Mouse (Mus musculus) heart, embryonic 13.5 days (tissue): ENCODE measurements at regions not wholly inside any gene's neighbourhood (a gene's known extent, or its start where the extent isn't known, plus 50 kb on each side); places are given as distances from the start of the nearest gene placed in this dataset.

Experiments
- ATAC-seq: fragments of 200-750 bp; cut with Nextera tagmentation; 2 replicates; pipeline ENCODE4 v1.8.0; 2017; ENCODE audit warnings: moderate TSS enrichment; ENCODE audit not compliant: insufficient number of reproducible peaks, low FRiP score, low TSS enrichment; ENCODE audit errors: extremely low read depth
- H3K27ac ChIP-seq: fragments of 300-500 bp; sonication (generic); replicated peaks from 2 replicates; pipeline ENCODE4 v1.5.1; 2015; ENCODE audit warnings: moderate library complexity, mild to moderate bottlenecking, inconsistent platforms
- H3K27me3 ChIP-seq: fragments of 300-500 bp; sonication (generic); replicated peaks from 2 replicates; pipeline ENCODE4 v1.6.1; 2015; ENCODE audit warnings: mild to moderate bottlenecking, inconsistent platforms
- H3K36me3 ChIP-seq: fragments of 300-500 bp; sonication (generic); 2 replicates; pipeline ENCODE4 v1.6.1; 2015; ENCODE audit warnings: mild to moderate bottlenecking, inconsistent platforms
- H3K4me1 ChIP-seq: fragments of 300-500 bp; sonication (generic); 2 replicates; pipeline ENCODE4 v1.6.1; 2015; ENCODE audit warnings: inconsistent platforms
- H3K4me2 ChIP-seq: fragments of 300-500 bp; sonication (generic); 2 replicates; pipeline ENCODE4 v1.6.1; 2015; ENCODE audit warnings: inconsistent platforms, mild to moderate bottlenecking, moderate library complexity
- H3K4me3 ChIP-seq: fragments of 300-500 bp; sonication (generic); 2 replicates; pipeline ENCODE4 v1.5.1; 2015; ENCODE audit warnings: moderate library complexity, mild to moderate bottlenecking, inconsistent platforms
- H3K9ac ChIP-seq: fragments of 300-500 bp; sonication (generic); 2 replicates; pipeline ENCODE4 v1.6.1; 2015; ENCODE audit warnings: inconsistent platforms, mild to moderate bottlenecking, moderate library complexity
- H3K9me3 ChIP-seq: fragments of 300-500 bp; sonication (generic); 2 replicates; pipeline ENCODE4 v1.6.1; 2016; ENCODE audit warnings: inconsistent platforms
- WGBS: fragments of 180-500 bp; shearing (Covaris S2); methylation state at CpG from one replicate; pipeline ENCODE4 v1.1.7; 2015; ENCODE audit warnings: mixed read lengths; 5-methylcytosine and 5-hydroxymethylcytosine counted together

- Histone ChIP-seq H3K9me3 (no peaks in the 10 kb centered on the region), H3K4me1 (no peaks in the 10 kb centered on the region), H3K4me3 (no peak overlapping the region), H3K9ac (no peak overlapping the region), H3K27ac (no peak overlapping the region), H3K36me3 (no peaks in the 10 kb centered on the region), H3K4me2 (no peak overlapping the region), H3K27me3 (no peaks in the 10 kb centered on the region)
- 44% methylated on average over 2 of the region's 2 CpGs for WGBS
- ATAC-seq, result no peak
Measured at GRCm38 (mm10) chr3:64898610-64899009, 54.0 kb upstream of the Vmn2r7 start.

- Histone ChIP-seq H3K27me3 (no peaks in the 10 kb centered on the region), H3K36me3 (no peaks in the 10 kb centered on the region), H3K9ac (no peak overlapping the region), H3K27ac (no peak overlapping the region), H3K9me3 (no peaks in the 10 kb centered on the region), H3K4me1 (no peaks in the 10 kb centered on the region), H3K4me2 (no peak overlapping the region), H3K4me3 (no peak overlapping the region)
- 43% methylated on average over 2 of the region's 2 CpGs for WGBS
- ATAC-seq, result no peak
Measured at GRCm38 (mm10) chr3:64901317-64901892, 56.8 kb upstream of the Vmn2r7 start.

- H3K27ac ChIP-seq, result no peak overlapping the region
- peak overlapping the region; percentile 27 for H3K4me3 ChIP-seq
- H3K9ac ChIP-seq, result no peak overlapping the region
- no peaks in the 10 kb centered on the region for H3K9me3 ChIP-seq
- ATAC-seq, result no peak
- H3K36me3 ChIP-seq, result no peaks in the 10 kb centered on the region
- H3K27me3 ChIP-seq, result peaks cover 18% of the 10 kb centered on the region
- WGBS, result 22% methylated on average over 16 of the region's 16 CpGs
- peak overlapping the region; percentile 46 for H3K4me2 ChIP-seq
- no peaks in the 10 kb centered on the region for H3K4me1 ChIP-seq
Measured at GRCm38 (mm10) chr3:64949307-64949706, 104.7 kb upstream of the Vmn2r7 start.

GRCm38 (mm10) chr3:64964667-64965415 lies 120.3 kb upstream of the Vmn2r7 start:
- Histone ChIP-seq H3K27me3 (no peaks in the 10 kb centered on the region), H3K4me2 (no peak overlapping the region), H3K4me1 (peaks cover 8% of the 10 kb centered on the region; the same call in 1 of the 2 replicates), H3K9me3 (no peaks in the 10 kb centered on the region), H3K27ac (no peak overlapping the region), H3K9ac (no peak overlapping the region), H3K36me3 (no peaks in the 10 kb centered on the region), H3K4me3 (no peak overlapping the region)
- no peak for ATAC-seq
- 75% methylated on average over 5 of the region's 5 CpGs for WGBS

- Histone ChIP-seq H3K36me3 (no peaks in the 10 kb centered on the region), H3K4me2 (no peak overlapping the region), H3K27me3 (no peaks in the 10 kb centered on the region), H3K9ac (no peak overlapping the region), H3K9me3 (no peaks in the 10 kb centered on the region), H3K4me3 (no peak overlapping the region), H3K27ac (no peak overlapping the region), H3K4me1 (peaks cover 8% of the 10 kb centered on the region; the same call in 1 of the 2 replicates)
- no peak; the same call in 1 of the 2 replicates for ATAC-seq
- 51% methylated on average over 6 of the region's 6 CpGs for WGBS
Measured at GRCm38 (mm10) chr3:64965416-64965980, 120.9 kb upstream of the Vmn2r7 start.

- no peak overlapping the region for H3K4me3 ChIP-seq
- no peak overlapping the region for H3K4me2 ChIP-seq
- H3K9ac ChIP-seq, result no peak overlapping the region
- no peak for ATAC-seq
- no peaks in the 10 kb centered on the region for H3K9me3 ChIP-seq
- H3K27me3 ChIP-seq, result no peaks in the 10 kb centered on the region
- WGBS, result 61% methylated on average over 3 of the region's 3 CpGs
- no peaks in the 10 kb centered on the region for H3K36me3 ChIP-seq
- H3K4me1 ChIP-seq, result peaks cover 8% of the 10 kb centered on the region; the same call in 1 of the 2 replicates
- H3K27ac ChIP-seq, result no peak overlapping the region
Measured at GRCm38 (mm10) chr3:64968275-64968674, 123.7 kb upstream of the Vmn2r7 start.

GRCm38 (mm10) chr3:64984369-64984768 lies 124.8 kb upstream of the Kcnab1 start:
- no peak overlapping the region for H3K27ac ChIP-seq
- H3K27me3 ChIP-seq, result no peaks in the 10 kb centered on the region
- no peak overlapping the region for H3K9ac ChIP-seq
- H3K9me3 ChIP-seq, result no peaks in the 10 kb centered on the region
- H3K4me3 ChIP-seq, result no peak overlapping the region
- H3K4me2 ChIP-seq, result no peak overlapping the region
- H3K4me1 ChIP-seq, result no peaks in the 10 kb centered on the region
- no peaks in the 10 kb centered on the region for H3K36me3 ChIP-seq
- WGBS, result 45% methylated on average over 2 of the region's 2 CpGs
- ATAC-seq, result no peak

- Histone ChIP-seq H3K9ac (no peak overlapping the region), H3K4me2 (no peak overlapping the region), H3K4me1 (no peaks in the 10 kb centered on the region), H3K36me3 (no peaks in the 10 kb centered on the region), H3K9me3 (no peaks in the 10 kb centered on the region), H3K27me3 (no peaks in the 10 kb centered on the region), H3K27ac (no peak overlapping the region), H3K4me3 (no peak overlapping the region)
- 74% methylated on average over 1 of the region's 1 CpGs for WGBS
- ATAC-seq, result no peak
Measured at GRCm38 (mm10) chr3:64987665-64988064, 121.5 kb upstream of the Kcnab1 start.

- 61% methylated on average over 4 of the region's 4 CpGs for WGBS
Measured at GRCm38 (mm10) chr3:64996451-64996850, 112.7 kb upstream of the Kcnab1 start.

GRCm38 (mm10) chr3:64997552-64997951 lies 111.6 kb upstream of the Kcnab1 start:
- H3K4me3 ChIP-seq, result no peak overlapping the region
- no peak for ATAC-seq

More at GRCm38 (mm10) chr3:64996451-64996850, 112.7 kb upstream of the Kcnab1 start:
- Histone ChIP-seq H3K27ac (no peak overlapping the region), H3K36me3 (no peaks in the 10 kb centered on the region), H3K4me1 (no peaks in the 10 kb centered on the region; the same call in 1 of the 2 replicates), H3K9ac (no peak overlapping the region), H3K4me3 (no peak overlapping the region), H3K27me3 (no peaks in the 10 kb centered on the region), H3K4me2 (no peak overlapping the region), H3K9me3 (no peaks in the 10 kb centered on the region)
- no peak for ATAC-seq

GRCm38 (mm10) chr3:65001131-65001530 lies 108.1 kb upstream of the Kcnab1 start:
- no peak overlapping the region for H3K27ac ChIP-seq

More at GRCm38 (mm10) chr3:64997552-64997951, 111.6 kb upstream of the Kcnab1 start:
- Histone ChIP-seq H3K9me3 (no peaks in the 10 kb centered on the region), H3K9ac (no peak overlapping the region), H3K4me1 (no peaks in the 10 kb centered on the region; the same call in 1 of the 2 replicates), H3K27ac (no peak overlapping the region), H3K36me3 (no peaks in the 10 kb centered on the region), H3K27me3 (no peaks in the 10 kb centered on the region), H3K4me2 (no peak overlapping the region)

More at GRCm38 (mm10) chr3:65001131-65001530, 108.1 kb upstream of the Kcnab1 start:
- ATAC-seq, result no peak
- Histone ChIP-seq H3K4me2 (no peak overlapping the region), H3K27me3 (no peaks in the 10 kb centered on the region), H3K4me1 (no peaks in the 10 kb centered on the region; the same call in 1 of the 2 replicates), H3K9me3 (no peaks in the 10 kb centered on the region), H3K9ac (no peak overlapping the region), H3K4me3 (no peak overlapping the region), H3K36me3 (no peaks in the 10 kb centered on the region)
- 57% methylated on average over 4 of the region's 4 CpGs for whole genome bisulfite sequencing
